Mouse (Mus musculus) layer of hippocampus, adult 2 months (tissue): ENCODE data around the gene Chsy1. TPM values are rescaled to one million over a fixed set of nuclear protein-coding genes. Genes with fewer than 3 reads are reported as not detected.

Experiments used
- DNase-seq, 2 experiments: peaks; one replicate each; pipeline ENCODE4 v3.0.0; 2022; ENCODE audit warnings: low spot score in 2 of 2
- H3K27ac ChIP-seq: fragments of 200-600 bp; 2 replicates; pipeline ENCODE4 v1.8.1; 2022
- H3K4me3 ChIP-seq: fragments of 200-600 bp; 2 replicates; pipeline ENCODE4 v1.8.1; 2022; ENCODE audit warnings: mild to moderate bottlenecking
- CTCF ChIP-seq: fragments of 200-600 bp; conservative IDR thresholded peaks from 2 replicates; pipeline ENCODE4 v1.8.1; 2022; ENCODE audit warnings: antibody characterized with exemption, mild to moderate bottlenecking, moderate library complexity
- total RNA-seq, 2 experiments: library from RNA; stranded (reverse); gene quantifications; 2 replicates each; pipeline ENCODE4 v1.2.3; 2021

Chsy1 gene
- total RNA-seq, 2 experiments from 2014 or later = 14.2 to 14.6 TPM

GRCm38 (mm10) chr7:66158616-66159129 lies 49.4 kb downstream of the Chsy1 start:
- Histone ChIP-seq H3K4me3 (no peak overlapping the region), H3K27ac (no peak overlapping the region)
- no peak for DNase-seq
- no peak for TF ChIP-seq CTCF

- no peak for DNase-seq
- TF ChIP-seq CTCF = no peak
- H3K4me3 ChIP-seq = no peak overlapping the region
- no peak overlapping the region for H3K27ac ChIP-seq
Measured at GRCm38 (mm10) chr7:66159961-66160360, 50.6 kb downstream of the Chsy1 start.

GRCm38 (mm10) chr7:66161836-66162235 lies 52.5 kb downstream of the Chsy1 start:
- DNase-seq = no peak
- no peak for TF ChIP-seq CTCF
- Histone ChIP-seq H3K4me3 (no peak overlapping the region), H3K27ac (no peak overlapping the region)

DNA sequence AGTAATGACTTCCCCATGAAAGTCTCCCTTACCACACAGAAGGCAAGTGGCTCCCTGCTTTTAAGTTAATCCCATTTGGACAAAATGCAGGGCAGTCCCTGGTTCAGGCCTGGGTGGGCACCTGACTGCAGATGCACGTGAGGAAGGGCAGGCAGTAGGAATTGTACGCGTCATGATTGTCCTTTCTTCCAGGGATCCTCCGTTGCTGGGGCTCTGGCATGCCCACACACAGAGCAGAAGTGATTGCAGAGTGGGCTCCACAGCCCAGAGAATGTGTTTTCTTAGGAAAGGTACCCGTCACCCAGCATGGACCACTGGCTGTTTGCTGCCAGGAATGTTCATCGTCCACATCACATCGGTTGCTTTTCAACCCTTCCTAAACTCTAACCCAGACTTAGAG lies 53.2 kb downstream of the Chsy1 start:
- H3K27ac ChIP-seq = no peak overlapping the region
- TF ChIP-seq CTCF = no peak
- no peak for DNase-seq

DNA sequence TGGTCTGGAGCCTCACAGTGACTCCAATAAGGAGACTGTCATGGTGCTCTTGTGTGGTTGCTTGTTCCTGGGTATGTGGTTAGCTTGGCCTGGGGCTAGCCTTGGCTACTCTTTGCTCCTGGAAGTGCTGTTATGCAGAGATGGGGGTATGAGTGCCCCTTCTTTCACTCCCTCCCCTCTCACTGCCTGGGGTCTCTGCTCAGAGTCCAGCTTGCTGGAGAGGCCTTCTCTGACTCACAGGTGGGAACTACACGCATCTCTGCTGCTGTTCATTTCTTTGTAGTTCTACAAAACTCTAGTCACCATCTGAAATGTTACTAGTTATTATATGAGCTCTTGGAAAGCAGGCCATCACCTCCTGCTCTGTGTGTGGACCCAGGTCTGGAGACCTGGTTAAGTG lies 53.7 kb downstream of the Chsy1 start:
- Histone ChIP-seq H3K4me3 (no peak overlapping the region), H3K27ac (no peak overlapping the region)
- no peak for TF ChIP-seq CTCF
- DNase-seq = no peak

More for the DNA sequence above, 53.2 kb downstream of the Chsy1 start:
- H3K4me3 ChIP-seq = no peak overlapping the region

GRCm38 (mm10) chr7:66164427-66165031 lies 55.2 kb downstream of the Chsy1 start:
- no peak for TF ChIP-seq CTCF
- Histone ChIP-seq H3K4me3 (no peak overlapping the region), H3K27ac (no peak overlapping the region)

DNA sequence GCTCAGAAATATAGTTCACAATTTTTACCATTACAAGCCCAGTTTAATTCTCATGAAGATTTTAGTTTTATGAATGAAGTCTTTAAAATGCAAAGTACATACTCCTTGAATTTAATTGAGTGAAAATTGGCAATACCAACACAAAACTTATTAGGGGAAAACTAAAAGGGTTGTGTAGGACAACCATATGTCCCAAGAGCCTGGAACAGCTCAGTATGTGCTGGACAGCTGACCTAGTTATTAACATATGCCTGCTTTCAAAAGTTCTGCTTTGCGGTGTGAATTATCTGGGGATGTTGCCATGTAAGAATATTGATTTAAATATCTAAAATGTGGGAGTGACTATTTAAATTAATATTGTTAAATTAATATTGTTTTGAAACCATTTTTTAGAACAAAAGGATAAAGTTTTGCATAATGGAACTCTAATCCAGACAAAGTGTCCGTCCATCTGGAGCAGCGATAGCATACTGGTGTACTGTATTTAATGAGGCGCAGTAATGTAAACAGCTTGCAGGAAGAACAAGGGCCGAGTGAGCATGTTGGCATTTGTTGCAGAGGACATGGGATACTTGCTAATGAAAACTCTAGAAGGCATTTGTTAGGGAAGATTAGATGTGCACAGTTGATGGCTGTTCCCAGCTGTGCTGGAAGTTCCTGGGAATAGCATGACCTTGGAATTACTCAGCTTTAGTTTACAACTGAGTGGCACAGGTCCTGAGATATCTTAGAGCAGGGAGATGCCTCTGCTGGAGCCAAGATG lies 55.9 kb downstream of the Chsy1 start:
- Histone ChIP-seq H3K4me3 (no peak overlapping the region), H3K27ac (peak overlapping the region; percentile 2; the same call in 1 of the 2 replicates)
- no peak for DNase-seq
- TF ChIP-seq CTCF = no peak

More at GRCm38 (mm10) chr7:66164427-66165031, 55.2 kb downstream of the Chsy1 start:
- DNase-seq = no peak

GRCm38 (mm10) chr7:66168877-66169276 lies 59.6 kb downstream of the Chsy1 start:
- no peak overlapping the region for H3K27ac ChIP-seq
- DNase-seq = no peak
- H3K4me3 ChIP-seq = no peak overlapping the region
- no peak for TF ChIP-seq CTCF

GRCm38 (mm10) chr7:66169476-66169875 lies 60.2 kb downstream of the Chsy1 start:
- DNase-seq = no peak
- no peak for TF ChIP-seq CTCF
- Histone ChIP-seq H3K27ac (no peak overlapping the region), H3K4me3 (no peak overlapping the region)

DNA sequence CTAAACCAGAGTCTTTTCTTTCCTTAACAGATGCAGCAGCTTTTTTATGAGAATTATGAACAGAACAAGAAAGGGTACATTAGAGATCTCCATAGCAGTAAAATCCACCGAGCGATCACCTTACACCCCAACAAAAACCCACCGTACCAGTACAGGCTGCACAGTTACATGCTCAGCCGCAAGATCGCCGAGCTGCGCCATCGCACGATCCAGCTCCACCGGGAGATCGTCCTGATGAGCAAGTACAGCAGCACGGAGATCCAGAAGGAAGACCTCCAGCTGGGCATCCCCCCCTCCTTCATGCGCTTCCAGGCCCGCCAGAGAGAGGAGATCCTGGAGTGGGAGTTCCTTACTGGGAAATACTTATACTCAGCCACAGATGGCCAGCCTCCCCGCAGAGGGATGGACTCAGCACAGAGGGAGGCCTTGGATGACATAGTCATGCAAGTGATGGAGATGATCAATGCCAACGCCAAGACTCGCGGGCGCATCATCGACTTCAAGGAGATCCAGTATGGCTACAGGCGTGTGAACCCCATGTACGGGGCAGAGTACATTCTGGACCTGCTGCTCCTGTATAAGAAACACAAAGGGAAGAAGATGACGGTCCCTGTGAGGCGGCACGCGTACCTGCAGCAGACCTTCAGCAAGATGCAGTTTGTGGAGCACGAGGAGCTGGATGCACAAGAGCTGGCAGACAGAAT lies 61.6 kb downstream of the Chsy1 start:
- TF ChIP-seq CTCF = no peak
- Histone ChIP-seq H3K27ac (no peak overlapping the region), H3K4me3 (no peak overlapping the region)
- no peak for DNase-seq

DNA sequence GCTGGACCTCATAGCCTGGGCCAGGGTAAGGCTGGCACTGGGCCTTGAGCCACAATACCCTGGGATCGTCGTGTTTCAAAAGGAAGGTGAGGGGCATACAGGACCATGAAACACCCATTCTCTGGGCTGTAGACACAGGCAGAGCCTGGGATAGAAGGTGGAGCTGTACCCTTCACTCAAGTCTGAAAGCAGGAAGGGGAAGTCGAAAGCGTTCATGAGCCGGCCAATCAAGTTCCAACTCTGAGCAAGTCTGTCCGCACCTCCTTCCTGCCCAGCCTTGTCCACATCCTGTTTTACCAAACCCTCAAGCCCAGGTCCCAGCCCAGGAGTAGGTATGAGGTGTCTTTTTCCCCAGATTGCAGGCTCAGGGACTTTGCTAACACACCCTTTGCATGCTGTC lies 66.4 kb downstream of the Chsy1 start:
- H3K4me3 ChIP-seq = no peak overlapping the region
- DNase-seq = no peak
- TF ChIP-seq CTCF = no peak
- no peak overlapping the region for H3K27ac ChIP-seq

- no peak for DNase-seq
- Histone ChIP-seq H3K4me3 (no peak overlapping the region), H3K27ac (no peak overlapping the region)
- no peak for TF ChIP-seq CTCF
Measured at GRCm38 (mm10) chr7:66176256-66176655, 66.9 kb downstream of the Chsy1 start.

- no peak overlapping the region for H3K27ac ChIP-seq
- H3K4me3 ChIP-seq = no peak overlapping the region
- no peak for DNase-seq
- TF ChIP-seq CTCF = no peak
Measured at GRCm38 (mm10) chr7:66176929-66177328, 67.6 kb downstream of the Chsy1 start.
